Mouse (Mus musculus) stomach, embryonic 16.5 days (tissue): ENCODE data around the gene Cd276. TPM values are rescaled to one million over a fixed set of nuclear protein-coding genes. Genes with fewer than 3 reads are reported as not detected.

Experiments
- ATAC-seq: fragments of 200-750 bp; cut with Nextera tagmentation; 2 replicates; pipeline ENCODE4 v1.8.0; 2017; ENCODE audit warnings: moderate number of reproducible peaks, moderate TSS enrichment; ENCODE audit not compliant: insufficient read depth, low FRiP score
- H3K27ac ChIP-seq: fragments of 300-500 bp; sonication (generic); 2 replicates; pipeline ENCODE4 v1.5.1; 2014; ENCODE audit warnings: low read length
- H3K27me3 ChIP-seq: fragments of 300-500 bp; sonication (generic); 2 replicates; pipeline ENCODE4 v1.6.1; 2014; ENCODE audit warnings: low read length, control low read depth, mixed read lengths; ENCODE audit not compliant: control insufficient read depth, insufficient read depth
- H3K36me3 ChIP-seq: fragments of 300-500 bp; sonication (generic); 2 replicates; pipeline ENCODE4 v1.6.1; 2014; ENCODE audit warnings: low read length; ENCODE audit not compliant: control insufficient read depth, insufficient read depth
- H3K4me1 ChIP-seq: fragments of 300-500 bp; sonication (generic); 2 replicates; pipeline ENCODE4 v1.6.1; 2014; ENCODE audit warnings: low read length, control low read depth, mixed read lengths; ENCODE audit not compliant: control insufficient read depth, insufficient read depth
- H3K4me2 ChIP-seq: fragments of 300-500 bp; sonication (generic); 2 replicates; pipeline ENCODE4 v1.6.1; 2014; ENCODE audit warnings: low read depth, low read length, mixed read lengths
- H3K4me3 ChIP-seq: fragments of 300-500 bp; sonication (generic); replicated peaks from 2 replicates; pipeline ENCODE4 v1.5.1; 2014; ENCODE audit warnings: mild to moderate bottlenecking, low read length
- H3K9ac ChIP-seq: fragments of 300-500 bp; sonication (generic); 2 replicates; pipeline ENCODE4 v1.6.1; 2014; ENCODE audit warnings: low read length
- H3K9me3 ChIP-seq: fragments of 300-500 bp; sonication (generic); replicated peaks from 2 replicates; pipeline ENCODE4 v1.6.1; 2016; ENCODE audit warnings: low read length, control low read depth; ENCODE audit not compliant: control insufficient read depth
- WGBS: fragments of 180-500 bp; shearing (Covaris S2); extraction: QIAGEN DNeasy Blood & Tissue Kit; methylation state at CpG from one replicate; pipeline ENCODE4 v1.1.7; 2014; 5-methylcytosine and 5-hydroxymethylcytosine counted together
- polyA plus RNA-seq: library from polyadenylated mRNA; unstranded; fragments of >200 nt; fragmentation: Nextera tagmentation; extraction: Ambion mirVana; gene quantifications from 2 replicates; pipeline ENCODE4 v1.2.1, GENCODE M21; 2015

The Cd276 gene
- polyA plus RNA-seq, 1 experiment from 2014 or later, result 31.2 TPM

DNA sequence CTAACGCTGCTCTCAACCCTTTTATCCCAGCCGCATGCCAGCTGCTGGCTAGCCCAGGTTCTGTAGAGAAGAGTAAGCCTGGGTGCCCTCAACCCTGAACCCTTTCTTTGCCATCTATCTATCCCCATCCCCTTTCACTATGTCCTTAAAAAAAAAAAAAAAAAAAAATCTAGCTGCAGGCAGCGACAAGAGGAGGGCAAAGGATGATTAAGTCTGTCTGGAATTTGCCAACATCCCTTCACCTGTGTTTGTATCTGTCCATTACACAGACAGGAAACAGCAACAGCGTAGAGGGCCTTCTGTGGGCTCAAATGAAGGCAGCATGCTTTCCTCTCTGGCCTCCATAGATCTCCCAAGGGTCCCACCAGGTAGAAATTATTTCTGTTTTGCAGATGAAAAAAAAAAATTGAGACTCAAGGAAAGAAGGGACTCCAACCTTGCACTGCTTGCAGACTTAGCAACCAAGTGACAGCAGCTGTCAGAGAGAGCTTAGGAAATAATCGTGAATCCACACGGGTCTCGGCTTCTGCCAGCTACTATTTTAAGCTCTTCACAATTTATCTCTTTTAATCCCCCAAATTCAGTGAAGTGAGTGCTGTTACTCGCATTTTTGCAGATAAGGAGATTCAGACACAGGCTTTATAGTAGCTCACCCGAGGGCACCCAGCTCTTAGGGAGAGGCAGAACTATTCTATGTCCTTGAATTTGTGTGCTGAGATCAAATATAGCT is 613 bp upstream of the Cd276 start:
- peaks cover 42% of the 10 kb centered on the region for H3K4me1 ChIP-seq
- no peaks in the 10 kb centered on the region for H3K36me3 ChIP-seq
- no peak for ATAC-seq
- no peaks in the 10 kb centered on the region for H3K27me3 ChIP-seq
- H3K4me3 ChIP-seq, result peak overlapping the region; percentile 81
- 15% methylated on average over 9 of the region's 9 CpGs for WGBS
- peak overlapping the region; percentile 92 for H3K9ac ChIP-seq
- H3K27ac ChIP-seq, result peak overlapping the region; percentile 97
- H3K9me3 ChIP-seq, result no peaks in the 10 kb centered on the region
- H3K4me2 ChIP-seq, result peak overlapping the region; percentile 88

GRCm38 (mm10) chr9:58554056-58554907 is 955 bp downstream of the Cd276 start:
- H3K27me3 ChIP-seq, result no peaks in the 10 kb centered on the region
- H3K4me1 ChIP-seq, result peaks cover 49% of the 10 kb centered on the region
- peak overlapping the region; percentile 97 for H3K27ac ChIP-seq
- H3K9me3 ChIP-seq, result no peaks in the 10 kb centered on the region
- peak overlapping the region; percentile 92 for H3K9ac ChIP-seq
- ATAC-seq, result no peak
- H3K4me2 ChIP-seq, result peak overlapping the region; percentile 88
- peak overlapping the region; percentile 81 for H3K4me3 ChIP-seq
- H3K36me3 ChIP-seq, result no peaks in the 10 kb centered on the region
- WGBS, result 6% methylated on average over 23 of the region's 23 CpGs

DNA sequence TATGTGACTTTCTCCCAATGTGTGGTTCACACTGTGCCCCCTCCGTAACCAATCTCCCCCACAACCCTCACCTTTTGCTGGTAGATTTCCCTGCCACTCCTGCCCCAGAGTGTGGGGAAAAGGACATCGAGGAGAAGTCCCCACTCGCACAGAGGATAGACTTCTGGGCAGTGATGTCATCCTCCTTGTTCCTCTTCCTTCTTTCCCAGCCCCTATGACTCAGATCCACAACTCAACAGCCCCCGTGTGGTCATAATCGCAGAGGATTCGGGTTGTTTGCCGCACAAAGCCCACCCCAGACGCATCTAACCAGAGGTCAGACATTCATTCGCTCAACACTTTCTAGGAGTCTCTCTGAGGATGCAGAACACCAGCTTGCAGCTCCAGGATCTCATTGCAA is 3.2 kb downstream of the Cd276 start:
- Histone ChIP-seq H3K36me3 (no peaks in the 10 kb centered on the region), H3K4me2 (no peak overlapping the region), H3K27me3 (no peaks in the 10 kb centered on the region), H3K9me3 (no peaks in the 10 kb centered on the region), H3K4me1 (peaks cover 44% of the 10 kb centered on the region), H3K27ac (no peak overlapping the region), H3K4me3 (no peak overlapping the region), H3K9ac (no peak overlapping the region)
- 60% methylated on average over 9 of the region's 9 CpGs for WGBS
- no peak for ATAC-seq

GRCm38 (mm10) chr9:58550928-58551327 is 4.3 kb downstream of the Cd276 start:
- 93% methylated on average over 6 of the region's 6 CpGs for WGBS
- no peak for ATAC-seq

GRCm38 (mm10) chr9:58549694-58550093 is 5.5 kb downstream of the Cd276 start:
- H3K4me3 ChIP-seq, result no peak overlapping the region
- no peak overlapping the region for H3K4me2 ChIP-seq
- H3K27ac ChIP-seq, result no peak overlapping the region
- 76% methylated on average over 3 of the region's 3 CpGs for WGBS
- no peaks in the 10 kb centered on the region for H3K9me3 ChIP-seq
- H3K9ac ChIP-seq, result no peak overlapping the region
- no peak for ATAC-seq
- no peaks in the 10 kb centered on the region for H3K27me3 ChIP-seq
- H3K36me3 ChIP-seq, result no peaks in the 10 kb centered on the region
- peaks cover 40% of the 10 kb centered on the region for H3K4me1 ChIP-seq

More at GRCm38 (mm10) chr9:58550928-58551327, 4.3 kb downstream of the Cd276 start:
- Histone ChIP-seq H3K4me2 (no peak overlapping the region), H3K4me3 (no peak overlapping the region), H3K36me3 (no peaks in the 10 kb centered on the region), H3K27me3 (no peaks in the 10 kb centered on the region), H3K9me3 (no peaks in the 10 kb centered on the region), H3K9ac (no peak overlapping the region), H3K27ac (no peak overlapping the region), H3K4me1 (peaks cover 42% of the 10 kb centered on the region)

DNA sequence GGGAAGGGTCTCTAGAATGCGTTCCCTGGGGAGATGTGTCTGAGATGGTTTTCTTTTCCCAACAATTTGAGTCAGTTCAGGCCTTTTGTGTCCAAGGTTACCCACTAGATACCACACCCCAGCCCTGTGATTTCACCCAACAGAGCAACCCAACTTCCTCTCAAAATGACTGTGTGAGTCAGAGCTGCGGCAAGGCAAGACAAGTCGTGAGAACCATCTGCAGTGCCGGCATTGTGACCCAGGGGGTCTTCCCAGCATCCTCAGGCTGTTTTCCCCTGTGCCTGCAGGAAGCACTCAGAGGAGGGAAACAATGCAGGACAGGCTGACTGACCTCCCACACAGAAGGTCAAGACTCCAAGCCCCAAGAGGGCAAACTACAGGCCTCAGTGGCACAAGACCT is 6.3 kb downstream of the Cd276 start:
- H3K27me3 ChIP-seq, result no peaks in the 10 kb centered on the region
- H3K27ac ChIP-seq, result no peak overlapping the region
- no peaks in the 10 kb centered on the region for H3K9me3 ChIP-seq
- H3K9ac ChIP-seq, result no peak overlapping the region
- H3K4me2 ChIP-seq, result no peak overlapping the region
- ATAC-seq, result no peak
- no peaks in the 10 kb centered on the region for H3K36me3 ChIP-seq
- 50% methylated on average over 4 of the region's 4 CpGs for WGBS
- H3K4me3 ChIP-seq, result no peak overlapping the region
- H3K4me1 ChIP-seq, result peaks cover 34% of the 10 kb centered on the region

- WGBS, result 77% methylated on average over 11 of the region's 11 CpGs
- Histone ChIP-seq H3K27ac (no peak overlapping the region), H3K9me3 (no peaks in the 10 kb centered on the region), H3K4me3 (no peak overlapping the region), H3K27me3 (no peaks in the 10 kb centered on the region), H3K4me2 (no peak overlapping the region), H3K4me1 (peaks cover 28% of the 10 kb centered on the region), H3K9ac (no peak overlapping the region), H3K36me3 (no peaks in the 10 kb centered on the region)
- no peak for ATAC-seq
Observed at GRCm38 (mm10) chr9:58546630-58547360, 8.4 kb downstream of the Cd276 start.

DNA sequence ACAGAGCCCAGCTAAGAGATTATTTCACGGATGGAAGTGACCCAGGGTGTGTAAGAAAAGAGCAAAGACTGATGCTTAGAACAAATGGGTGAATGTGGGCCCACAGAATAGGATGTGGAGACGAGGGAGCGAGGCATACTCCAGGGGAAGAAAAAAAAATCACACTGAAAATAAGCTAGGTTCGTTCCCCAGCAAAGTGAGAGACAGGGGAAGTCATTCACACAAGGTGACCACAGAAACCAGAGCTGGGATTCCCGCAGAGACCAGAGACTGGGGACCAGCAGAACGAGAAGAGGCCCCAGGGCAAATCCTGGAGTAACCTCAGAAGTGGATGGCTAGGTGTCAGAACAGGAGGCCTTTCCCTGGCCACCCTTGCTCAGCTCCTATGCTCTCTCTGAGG is 9.8 kb downstream of the Cd276 start:
- H3K36me3 ChIP-seq, result no peaks in the 10 kb centered on the region
- 64% methylated on average over 6 of the region's 6 CpGs for WGBS
- no peak overlapping the region for H3K27ac ChIP-seq
- no peak overlapping the region for H3K4me3 ChIP-seq
- no peaks in the 10 kb centered on the region for H3K27me3 ChIP-seq
- no peak overlapping the region for H3K9ac ChIP-seq
- peaks cover 33% of the 10 kb centered on the region for H3K4me1 ChIP-seq
- no peaks in the 10 kb centered on the region for H3K9me3 ChIP-seq
- no peak for ATAC-seq
- H3K4me2 ChIP-seq, result no peak overlapping the region
